Mouse (Mus musculus) frontal cortex, postnatal 14 days (tissue): Measurements from ENCODE around the gene Thyn1.

Source experiments
- DNase-seq, 2 experiments: peaks; one replicate each; pipeline ENCODE4 v3.0.0; 2022; ENCODE audit warnings: low spot score in 2 of 2

The Thyn1 gene

GRCm38 (mm10) chr9:27029828-27030762 is 30.6 kb downstream of the Thyn1 start, which contains the start of the genes Vps26b and Ncapd3:
Vps26b (minus strand) TSS chr9:27030065.
Ncapd3 (plus strand) TSS chr9:27030175.
- DNase-seq: peak; percentile 95 to 97

- DNase-seq: no peak
Observed at GRCm38 (mm10) chr9:27030763-27031100, 31.2 kb downstream of the Thyn1 start.

- no peak for DNase-seq
Observed at GRCm38 (mm10) chr9:27043892-27044291, 44.4 kb downstream of the Thyn1 start.

GRCm38 (mm10) chr9:27049492-27049891 is 50.0 kb downstream of the Thyn1 start:
- no peak for DNase-seq
